Mouse (Mus musculus) cortical plate, adult 2 months (tissue): Measurements from ENCODE around the gene Stn1.

Experiments used
- CTCF ChIP-seq: fragments of 200-500 bp; IDR thresholded peaks from 2 replicates; pipeline ENCODE4 v1.5.1; 2011; ENCODE audit warnings: mild to moderate bottlenecking, control low read depth, low read length; ENCODE audit not compliant: insufficient read depth; ENCODE audit errors: extremely low read depth
- POLR2A ChIP-seq: fragments of 200-500 bp; IDR thresholded peaks from 2 replicates; pipeline ENCODE4 v1.6.1; 2011; ENCODE audit warnings: mild to moderate bottlenecking, low read length, control low read depth; ENCODE audit not compliant: insufficient read depth; ENCODE audit errors: extremely low read depth

- no peak for TF ChIP-seq POLR2A
- no peak for TF ChIP-seq CTCF
These were observed 26.6 kb downstream of the Stn1 start for GRCm38 (mm10) chr19:47510473-47511293.
